14 mouse cellular contexts compared by ENCODE assay signal in genomic region chr13:54439912-54440311, GRCm38 (mm10). TPM values are rescaled to one million over a fixed set of nuclear protein-coding genes. Genes with fewer than 3 reads are reported as not detected.
DNase-seq lines count a peak whose midpoint lies in the region; ATAC-seq and TF ChIP-seq lines count a peak whose summit lies in the region.
"Had no signal": no experiment of that assay in that cellular context is flagged by ENCODE, and none has a peak within 500 bp of the region (broad histone marks: within the 10 kb centered on the region; RNA-seq: fewer than 3 reads in every experiment).

No protein-coding gene starts in this region.

- 41% methylated on average over 7 of the region's 7 CpGs for WGBS in intestine, embryonic 14.5 days
- WGBS in lung, embryonic 15.5 days = 18% methylated on average over 7 of the region's 7 CpGs

- H3K27ac ChIP-seq in ES-E14 (ENCODE audit: insufficient read depth, low read depth, low read length, poor library complexity, severe bottlenecking) = peak overlapping the region; percentile 13; the same call in 1 of the 2 replicates
- no peak overlapping the region for H3K27ac ChIP-seq in intestine, embryonic 14.5 days (ENCODE audit: low read depth)
- peak overlapping the region; percentile 41 for H3K27ac ChIP-seq in lung, embryonic 15.5 days
- H3K27ac ChIP-seq: embryonic facial prominence, embryonic 15.5 days; hindbrain, embryonic 14.5 days had no signal

- no peaks in the 10 kb centered on the region for H3K9me3 ChIP-seq in ES-E14 (ENCODE audit: control insufficient read depth, insufficient read depth, low read depth, low read length)
- no peaks in the 10 kb centered on the region for H3K9me3 ChIP-seq in intestine, embryonic 14.5 days (ENCODE audit: control insufficient read depth, low read length)
- no peaks in the 10 kb centered on the region for H3K9me3 ChIP-seq in lung, embryonic 15.5 days
- H3K9me3 ChIP-seq: embryonic facial prominence, embryonic 15.5 days had no signal

- H3K4me3 ChIP-seq in ES-E14 (ENCODE audit: insufficient read depth in 1 of 2, low read depth in 1 of 2, low read length in 2 of 2, poor library complexity in 1 of 2, severe bottlenecking in 1 of 2) = no peak overlapping the region
- no peak overlapping the region for H3K4me3 ChIP-seq in intestine, embryonic 14.5 days (ENCODE audit: low read depth, low read length)
- H3K4me3 ChIP-seq in lung, embryonic 15.5 days = no peak overlapping the region
- H3K4me3 ChIP-seq: embryonic facial prominence, embryonic 15.5 days had no signal

- ATAC-seq in intestine, embryonic 14.5 days (replicated peaks; ENCODE audit: low FRiP score, low TSS enrichment, low read depth) = 0 out of 2 replicates have a peak, but pooled peaks have one; percentile 47
- ATAC-seq in lung, embryonic 15.5 days (ENCODE audit: borderline replicate concordance, extremely low read depth, low FRiP score, low TSS enrichment) = peak; percentile 53; the same call in 1 of the 2 replicates
- ATAC-seq: forebrain, embryonic 16.5 days; Patski had no signal

- DNase-seq in ES-E14 (ENCODE audit: low read depth, low spot score) = no peak
- no peak for DNase-seq in intestine, embryonic 14.5 days (ENCODE audit: low spot score)
- DNase-seq in kidney, postnatal 36 days = peak; percentile 77 to 83
- DNase-seq in right cerebral cortex, postnatal 25 days = no peak
- no peak for DNase-seq in spleen, adult 18-20 months
- DNase-seq in thymus, postnatal 0 days (ENCODE audit: low spot score) = no peak
- DNase-seq in Muller cell, postnatal 12 days (ENCODE audit: inconsistent ontology term) = no peak
- DNase-seq: adrenal gland, adult 8-10 months; cerebellum, postnatal 25 days had no signal

- in situ Hi-C loops in ES-E14 (cut with MboI; ENCODE audit: low sequenced_read_pairs in 2 of 2, unreplicated experiment in 2 of 2) = loop anchor here in 1 of 2 experiments (10.0 kb wide), 1 partner anchor 325 kb away; no protein-coding TSS in a partner anchor

- no peaks in the 10 kb centered on the region for H3K36me3 ChIP-seq in ES-E14 (ENCODE audit: control insufficient read depth, insufficient read depth, low read length, poor library complexity, severe bottlenecking)
- H3K36me3 ChIP-seq in intestine, embryonic 14.5 days (ENCODE audit: control insufficient read depth, insufficient read depth, low read length) = no peaks in the 10 kb centered on the region
- H3K36me3 ChIP-seq in lung, embryonic 15.5 days = no peaks in the 10 kb centered on the region
- H3K36me3 ChIP-seq: embryonic facial prominence, embryonic 15.5 days had no signal

- H3K9ac ChIP-seq in ES-E14 (ENCODE audit: insufficient read depth, low read depth, low read length, poor library complexity, severe bottlenecking) = no peak overlapping the region
- H3K9ac ChIP-seq in intestine, embryonic 14.5 days (ENCODE audit: low read length) = no peak overlapping the region
- H3K9ac ChIP-seq in lung, embryonic 15.5 days = peak overlapping the region; percentile 0; the same call in 1 of the 2 replicates
- H3K9ac ChIP-seq: embryonic facial prominence, embryonic 15.5 days; hindbrain, embryonic 14.5 days had no signal

- H3K4me2 ChIP-seq in intestine, embryonic 14.5 days (ENCODE audit: low read length) = no peak overlapping the region
- H3K4me2 ChIP-seq in lung, embryonic 15.5 days = no peak overlapping the region
- H3K4me2 ChIP-seq: embryonic facial prominence, embryonic 15.5 days; hindbrain, embryonic 14.5 days had no signal

- no peaks in the 10 kb centered on the region for H3K27me3 ChIP-seq in intestine, embryonic 14.5 days (replicated peaks; ENCODE audit: control insufficient read depth, insufficient read depth, low read length)
- no peaks in the 10 kb centered on the region; the same call in 1 of the 2 replicates for H3K27me3 ChIP-seq in lung, embryonic 15.5 days
- H3K27me3 ChIP-seq: embryonic facial prominence, embryonic 15.5 days had no signal

- no peaks in the 10 kb centered on the region for H3K4me1 ChIP-seq in ES-E14 (ENCODE audit: control insufficient read depth in 2 of 2, insufficient read depth in 2 of 2, low read length in 2 of 2, poor library complexity in 1 of 2)
- H3K4me1 ChIP-seq in intestine, embryonic 14.5 days (replicated peaks; ENCODE audit: control insufficient read depth, insufficient read depth, low read length) = 0 out of 2 replicates have a peak, but pooled peaks cover 4% of the 10 kb centered on the region
- peaks cover 20% of the 10 kb centered on the region for H3K4me1 ChIP-seq in lung, embryonic 15.5 days

TF ChIP-seq in ES-E14, 5 proteins besides CTCF, POLR2A, EP300 and RAD21:
- TF ChIP-seq CHD2 (IDR thresholded peaks at IDR 0.05; ENCODE audit: low read depth, low read length) (no peak), ZC3H11A (IDR thresholded peaks at IDR 0.05; ENCODE audit: borderline replicate concordance, low read depth, low read length) (no peak), MAFK (IDR thresholded peaks at IDR 0.05; ENCODE audit: insufficient read depth, low read depth, low read length) (no peak), HCFC1 (IDR thresholded peaks at IDR 0.05; ENCODE audit: borderline replicate concordance, insufficient read depth, low read length) (no peak), ZNF384 (IDR thresholded peaks at IDR 0.05; ENCODE audit: low read depth, low read length) (no peak)

RNA-seq across cellular contexts. Expression of gene Thoc3, which starts 28.7 kb away (rescaled TPM):
- total RNA-seq in ES-E14 (2012; rRNA removed) = 54.6 and 81.8 TPM in 2 replicates
- 133 and 140 TPM in 2 replicates for polyA plus RNA-seq in intestine, embryonic 14.5 days (2014; fragmentation: Nextera tagmentation; extraction: Ambion mirVana)
- polyA plus RNA-seq in lung, embryonic 15.5 days (2015; fragmentation: Nextera tagmentation; extraction: Ambion mirVana) = 121 and 129 TPM in 2 replicates
- polyA plus RNA-seq in thymus, postnatal 0 days (2015; fragmentation: Nextera tagmentation; extraction: Ambion mirVana) = 90.2 and 91.4 TPM in 2 replicates

Comparison
In these comparisons a context has a peak if more than half of its experiments do, and no peak if none do; other contexts are left out.
1. DNase-seq: peak in kidney, postnatal 36 days (2 of 2); none in ES-E14 (single experiment), intestine, embryonic 14.5 days (single experiment), right cerebral cortex, postnatal 25 days (single experiment), spleen, adult 18-20 months (0 of 2), thymus, postnatal 0 days (single experiment) and Muller cell, postnatal 12 days (single experiment).